Mouse (Mus musculus) liver, embryonic 14.5 days (tissue): Measurements from ENCODE around the gene Eci1. TPM values are rescaled to one million over a fixed set of nuclear protein-coding genes. Genes with fewer than 3 reads are reported as not detected.

Source experiments
- ATAC-seq: fragments of 200-750 bp; cut with Nextera tagmentation; 2 replicates; pipeline ENCODE4 v1.8.0; 2017; ENCODE audit warnings: moderate number of reproducible peaks, mild to moderate bottlenecking, moderate library complexity; ENCODE audit not compliant: insufficient read depth
- DNase-seq, 3 experiments: peaks; one replicate each; pipeline ENCODE4 v3.0.0-alpha.2; 2012 to 2013; ENCODE audit warnings: low read depth in 3 of 3, low spot score in 3 of 3
- H3K27ac ChIP-seq: fragments of 300-500 bp; sonication (generic); 2 replicates; pipeline ENCODE4 v1.5.1; 2014; ENCODE audit warnings: moderate library complexity, mild to moderate bottlenecking, control low read depth, inconsistent platforms
- H3K27me3 ChIP-seq: fragments of 300-500 bp; sonication (generic); 2 replicates; pipeline ENCODE4 v1.6.1; 2014; ENCODE audit warnings: mild to moderate bottlenecking, low read length, moderate library complexity; ENCODE audit not compliant: control insufficient read depth, insufficient read depth
- H3K36me3 ChIP-seq: fragments of 300-500 bp; sonication (generic); replicated peaks from 2 replicates; pipeline ENCODE4 v1.6.1; 2014; ENCODE audit warnings: low read depth; ENCODE audit not compliant: control insufficient read depth, insufficient read depth
- H3K4me1 ChIP-seq, 2 experiments: fragments of 200-500 bp in 1 of 2; fragments of 300-500 bp in 1 of 2; sonication (generic) in 1 of 2; replicated peaks; 2 replicates each; pipeline ENCODE4 v1.6.1; 2012 to 2014; ENCODE audit warnings: antibody characterized with exemption in 1 of 2, inconsistent platforms in 1 of 2, low read length in 1 of 2; ENCODE audit not compliant: control insufficient read depth in 2 of 2, insufficient read depth in 2 of 2
- H3K4me2 ChIP-seq: fragments of 300-500 bp; sonication (generic); 2 replicates; pipeline ENCODE4 v1.6.1; 2014; ENCODE audit warnings: low read depth, mild to moderate bottlenecking, control low read depth, moderate library complexity
- H3K4me3 ChIP-seq, 2 experiments: fragments of 200-500 bp in 1 of 2; fragments of 300-500 bp in 1 of 2; sonication (generic) in 1 of 2; 2 replicates each; pipeline ENCODE4 v1.5.1; 2012 to 2014; ENCODE audit warnings: low read depth in 2 of 2, low read length in 2 of 2, mild to moderate bottlenecking in 2 of 2, control low read depth in 1 of 2, inconsistent platforms in 1 of 2, moderate library complexity in 1 of 2; ENCODE audit not compliant: insufficient read depth in 1 of 2
- H3K9ac ChIP-seq: fragments of 300-500 bp; sonication (generic); replicated peaks from 2 replicates; pipeline ENCODE4 v1.6.1; 2014; ENCODE audit warnings: mild to moderate bottlenecking, control low read depth, moderate library complexity
- H3K9me3 ChIP-seq: fragments of 300-500 bp; sonication (generic); 2 replicates; pipeline ENCODE4 v1.6.1; 2016; ENCODE audit warnings: low read length, mixed read lengths; ENCODE audit not compliant: control insufficient read depth
- CTCF ChIP-seq: IDR thresholded peaks from 2 replicates; pipeline ENCODE4 v1.5.1; 2016; ENCODE audit warnings: antibody characterized with exemption, low read depth, control low read depth
- EP300 ChIP-seq: IDR thresholded peaks from 2 replicates; pipeline ENCODE4 v1.6.1; 2016; ENCODE audit warnings: antibody characterized with exemption, low read depth
- WGBS: fragments of 180-500 bp; shearing (Covaris S2); extraction: QIAGEN DNeasy Blood & Tissue Kit; methylation state at CpG from one replicate; pipeline ENCODE4 v1.1.7; 2014; ENCODE audit not compliant: insufficient replicate concordance; 5-methylcytosine and 5-hydroxymethylcytosine counted together
- polyA plus RNA-seq, 2 experiments: library from polyadenylated mRNA; depleted of rRNA in 1 of 2; stranded (reverse) in 1 of 2; unstranded in 1 of 2; fragments of >200 nt; fragmentation: Nextera tagmentation in 1 of 2; extraction: Ambion mirVana in 1 of 2; gene quantifications; 2 replicates each; pipeline versions ENCODE4 v1.2.1 to v1.2.3; 2012 to 2014

Gene Eci1
- polyA plus RNA-seq, 2 experiments: 48.3 to 56.4 TPM

GRCm38 (mm10) chr17:24413557-24414211 lies 12.8 kb upstream of the Eci1 start:
- peak in 1 of 3 experiments; percentile 58 for DNase-seq
- ATAC-seq: peak; percentile 27
- peaks cover 16 to 17% of the 10 kb centered on the region in 2 experiments for H3K4me1 ChIP-seq
- peak overlapping the region; percentile 93 for H3K9ac ChIP-seq
- H3K4me2 ChIP-seq: peak overlapping the region; percentile 94
- H3K4me3 ChIP-seq: peak overlapping the region; percentile 69 to 97
- no peaks in the 10 kb centered on the region for H3K27me3 ChIP-seq
- peaks cover 49% of the 10 kb centered on the region for H3K36me3 ChIP-seq
- 12% methylated on average over 22 of the region's 22 CpGs for WGBS
- H3K27ac ChIP-seq: peak overlapping the region; percentile 96
- no peaks in the 10 kb centered on the region for H3K9me3 ChIP-seq
- TF ChIP-seq EP300: no peak; the same call in 1 of the 2 replicates
- peak; percentile 79 for TF ChIP-seq CTCF

DNA sequence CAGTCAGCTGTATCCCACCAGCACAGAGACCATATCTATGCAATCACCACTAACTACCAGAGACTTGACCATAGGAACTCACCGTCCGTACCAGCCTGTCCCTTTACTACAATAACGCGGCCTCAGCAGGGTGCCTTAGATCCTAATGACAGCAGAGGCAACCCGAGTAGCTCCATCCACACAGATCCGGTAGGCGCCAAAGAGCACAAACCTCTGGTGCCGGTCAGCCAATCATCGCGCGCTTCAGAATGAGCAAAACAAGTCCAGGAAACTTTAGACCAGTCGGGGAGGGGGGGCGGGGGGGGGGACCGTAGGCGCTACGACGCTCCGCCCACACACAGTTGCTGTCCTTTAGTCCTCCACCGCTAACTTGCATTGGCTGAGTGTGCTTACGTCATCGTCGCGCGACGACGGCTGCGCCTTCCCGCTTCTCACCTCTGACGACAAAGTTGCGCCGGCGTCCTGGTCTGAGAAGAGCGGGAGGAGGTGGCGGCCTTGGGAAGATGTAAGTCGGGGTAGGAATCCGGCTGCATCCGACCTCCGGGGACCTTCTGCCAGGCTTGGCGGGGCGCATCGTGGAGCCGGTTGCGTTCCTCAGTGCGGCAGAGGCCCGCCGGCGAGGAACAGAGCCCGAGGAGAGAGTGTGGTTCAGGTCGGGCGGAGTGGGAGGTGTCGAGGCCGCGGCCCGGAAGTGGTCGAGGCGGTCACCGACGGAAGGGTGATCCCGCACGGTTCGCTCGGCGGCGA lies 12.0 kb upstream of the Eci1 start, which contains the start of gene Rnps1:
Gene Rnps1 (plus strand): TSS at position 336 of the 747 bp plus-strand sequence.
- Histone ChIP-seq H3K27ac (peak within 1 kb of the TSS; percentile 96), H3K9ac (peak within 1 kb of the TSS; percentile 93), H3K4me3 (peak within 1 kb of the TSS; percentile 69 to 97), H3K9me3 (no peaks in the 10 kb centered on the region), H3K27me3 (no peaks in the 10 kb centered on the region), H3K36me3 (peaks cover 49% of the 10 kb centered on the region), H3K4me2 (peak within 1 kb of the TSS; percentile 94), H3K4me1 (peaks cover 16 to 17% of the 10 kb centered on the region in 2 experiments)
- ATAC-seq (peak; percentile 88), DNase-seq (peak; percentile 98 to 100 (median 100))
- under 1% methylated on average over 64 of the region's 64 CpGs for WGBS
- TF ChIP-seq EP300 (0 out of 2 replicates have a peak, but pooled peaks have one; percentile 28), CTCF (0 out of 2 replicates have a peak, but pooled peaks have one; percentile 10)

GRCm38 (mm10) chr17:24415011-24415410 lies 11.4 kb upstream of the Eci1 start:
- Histone ChIP-seq H3K9ac (peak overlapping the region; percentile 85), H3K27me3 (no peaks in the 10 kb centered on the region), H3K27ac (peak overlapping the region; percentile 65), H3K4me3 (peak overlapping the region; percentile 69 to 71), H3K4me2 (peak overlapping the region; percentile 94), H3K36me3 (peaks cover 49% of the 10 kb centered on the region), H3K4me1 (peaks cover 16 to 17% of the 10 kb centered on the region in 2 experiments), H3K9me3 (no peaks in the 10 kb centered on the region)
- TF ChIP-seq CTCF (no peak), EP300 (no peak)
- under 1% methylated on average over 21 of the region's 21 CpGs for WGBS
- DNase-seq: no peak
- ATAC-seq: no peak; the same call in 1 of the 2 replicates

DNA sequence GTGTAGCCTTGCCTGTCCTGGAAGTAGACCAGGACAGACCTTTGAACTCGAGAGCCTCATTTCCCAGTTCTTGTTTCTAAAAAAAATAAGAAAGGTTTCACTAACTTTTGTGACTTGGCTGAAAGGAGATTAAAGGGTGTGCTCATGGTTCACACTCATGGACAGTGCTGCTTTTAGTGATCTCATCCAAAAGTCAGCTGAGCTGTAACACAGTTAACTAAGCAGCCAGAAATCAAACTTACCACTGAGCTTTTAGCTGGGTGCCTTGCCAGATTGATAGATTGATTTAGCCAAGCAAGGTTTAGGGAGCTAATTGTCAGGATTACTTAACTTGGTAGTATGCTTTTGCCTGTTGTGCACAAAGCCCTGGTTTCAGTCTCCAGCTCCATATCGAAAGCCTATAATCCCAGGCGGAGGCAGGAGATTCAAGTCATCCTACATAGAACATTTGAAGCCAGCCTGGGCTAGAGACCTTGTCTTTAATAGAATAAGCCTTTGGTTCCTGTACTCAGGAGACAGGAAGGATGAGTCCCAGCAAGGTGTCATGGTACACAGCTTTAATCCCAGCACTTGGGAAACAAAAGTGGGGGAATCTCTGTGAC lies 10.3 kb upstream of the Eci1 start:
- Histone ChIP-seq H3K27me3 (no peaks in the 10 kb centered on the region), H3K27ac (no peak overlapping the region), H3K9ac (peak overlapping the region; percentile 85), H3K36me3 (peaks cover 50% of the 10 kb centered on the region), H3K4me2 (peak overlapping the region; percentile 94), H3K4me3 (peak overlapping the region; percentile 69 to 71), H3K4me1 (peaks cover 16 to 17% of the 10 kb centered on the region in 2 experiments), H3K9me3 (no peaks in the 10 kb centered on the region)
- WGBS: 76% methylated on average over 3 of the region's 3 CpGs
- ATAC-seq (no peak), DNase-seq (no peak)
- no peak for TF ChIP-seq EP300
- TF ChIP-seq CTCF: no peak

DNA sequence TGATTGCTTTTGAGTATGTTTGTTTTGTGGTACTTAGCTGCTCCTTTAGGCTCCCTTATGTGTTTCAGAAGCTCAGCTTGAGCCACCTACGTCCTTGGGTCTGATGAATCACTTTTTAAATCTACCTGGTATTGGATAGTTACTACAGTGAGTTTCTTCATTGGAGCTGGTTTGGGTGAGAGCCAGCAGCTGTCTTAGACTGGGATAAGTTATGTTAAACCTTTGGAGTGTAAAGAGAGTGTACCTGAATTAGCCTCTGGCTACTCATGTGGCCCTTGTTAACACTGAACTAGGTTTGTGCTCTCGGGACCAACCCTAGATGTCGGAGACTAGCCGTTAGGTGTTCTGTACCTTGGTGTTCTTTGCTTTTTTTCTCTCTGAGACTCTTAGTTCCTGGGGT lies 3.3 kb upstream of the Eci1 start:
- H3K9me3 ChIP-seq: no peaks in the 10 kb centered on the region
- ATAC-seq (no peak), DNase-seq (no peak)
- H3K36me3 ChIP-seq: peaks cover 72% of the 10 kb centered on the region
- no peak overlapping the region for H3K4me2 ChIP-seq
- H3K27me3 ChIP-seq: no peaks in the 10 kb centered on the region
- TF ChIP-seq EP300 (no peak), CTCF (no peak)
- no peak overlapping the region for H3K4me3 ChIP-seq
- no peak overlapping the region for H3K9ac ChIP-seq
- peaks cover under 1 to 4% of the 10 kb centered on the region in 2 experiments; a peak in 2 of 4 replicates for H3K4me1 ChIP-seq
- no peak overlapping the region for H3K27ac ChIP-seq
- 87% methylated on average over 4 of the region's 4 CpGs for WGBS
